Mouse (Mus musculus): Measurements from ENCODE around the gene Cox6b1.

DNA sequence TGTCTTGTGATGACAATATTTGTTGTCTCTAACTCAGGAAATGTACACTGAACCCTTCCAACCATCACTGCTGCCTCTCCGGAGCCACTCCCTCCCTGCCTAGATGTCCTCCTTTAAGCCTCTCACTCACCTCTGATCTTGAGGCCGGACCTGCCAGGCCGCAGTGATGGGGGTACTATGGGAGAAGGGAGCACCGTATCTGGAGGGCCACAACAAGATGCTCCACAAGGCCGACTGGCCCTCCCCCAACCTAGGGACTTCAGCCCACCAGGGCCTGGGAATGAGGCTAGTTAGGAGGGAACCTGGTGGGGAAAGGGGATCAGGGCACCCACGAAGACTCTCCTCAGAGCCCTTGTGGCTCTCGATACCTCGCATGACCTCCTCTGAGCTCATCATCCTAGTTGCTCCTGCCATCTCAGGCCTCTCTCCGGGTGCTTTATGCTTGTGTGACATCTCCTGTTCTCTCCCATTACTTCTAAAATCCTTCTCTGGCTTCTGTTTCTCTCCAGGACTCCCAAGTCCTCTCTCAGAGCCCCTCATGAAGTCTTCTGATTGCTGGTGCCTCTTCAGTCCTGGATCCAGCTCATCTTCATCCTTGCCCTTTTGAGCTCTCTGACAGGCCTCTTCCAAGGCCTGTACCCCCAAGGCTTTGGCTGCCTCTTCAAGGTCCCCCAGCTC lies 34.9 kb downstream of the Cox6b1 start:
- TF ChIP-seq ZKSCAN1 (IDR thresholded peaks at IDR 0.05; ENCODE audit: low read depth, low read length) (no peak), SMC3 (IDR thresholded peaks at IDR 0.05; ENCODE audit: low read depth, low read length) (no peak), TCF12 (IDR thresholded peaks at IDR 0.05; ENCODE audit: low read depth, low read length) (no peak), CTCF (IDR thresholded peaks at IDR 0.05 in 2 of 3, conservative IDR thresholded peaks at IDR 0.05 in 1 of 3; ENCODE audit: control insufficient read depth in 1 of 3, insufficient read depth in 1 of 3, low read depth in 2 of 3, low read length in 3 of 3, poor library complexity in 1 of 3, severe bottlenecking in 1 of 3) (no peak), CHD2 (IDR thresholded peaks at IDR 0.05; ENCODE audit: low read length) (no peak), HCFC1 (IDR thresholded peaks at IDR 0.05; ENCODE audit: low read depth, low read length) (no peak), POLR2A (IDR thresholded peaks at IDR 0.05; ENCODE audit: control insufficient read depth in 1 of 2, insufficient read depth in 1 of 2, low read depth in 1 of 2, low read length in 2 of 2, poor library complexity in 1 of 2) (no peak), MEF2A (IDR thresholded peaks at IDR 0.05; ENCODE audit: extremely low read depth, insufficient replicate concordance, low read depth, low read length, poor library complexity, severe bottlenecking) (no peak), ZC3H11A (IDR thresholded peaks at IDR 0.05; ENCODE audit: low read depth, low read length) (no peak), NRF1 (IDR thresholded peaks at IDR 0.05; ENCODE audit: insufficient read depth, low read depth, low read length, poor library complexity, severe bottlenecking) (no peak), EP300 (IDR thresholded peaks at IDR 0.05; ENCODE audit: low read depth in 1 of 2, low read length in 2 of 2) (no peak), MYC (IDR thresholded peaks at IDR 0.05; ENCODE audit: low read depth, low read length) (no peak), MAZ (IDR thresholded peaks at IDR 0.05; ENCODE audit: low read depth, low read length) (no peak)
